Mouse (Mus musculus) lung, embryonic 15.5 days (tissue): ENCODE measurements around the gene Prpf8. TPM values are rescaled to one million over a fixed set of nuclear protein-coding genes. Genes with fewer than 3 reads are reported as not detected.

Source experiments
- ATAC-seq: fragments of 200-750 bp; cut with Nextera tagmentation; 2 replicates; pipeline ENCODE4 v1.8.0; 2017; ENCODE audit warnings: moderate number of reproducible peaks, borderline replicate concordance; ENCODE audit not compliant: low FRiP score, low TSS enrichment; ENCODE audit errors: extremely low read depth
- H3K27ac ChIP-seq: fragments of 300-500 bp; sonication (generic); 2 replicates; pipeline ENCODE4 v1.5.1; 2015; ENCODE audit warnings: moderate library complexity, mild to moderate bottlenecking, inconsistent platforms
- H3K27me3 ChIP-seq: fragments of 300-500 bp; sonication (generic); 2 replicates; pipeline ENCODE4 v1.6.1; 2015; ENCODE audit warnings: inconsistent platforms
- H3K36me3 ChIP-seq: fragments of 300-500 bp; sonication (generic); 2 replicates; pipeline ENCODE4 v1.6.1; 2015; ENCODE audit warnings: inconsistent platforms
- H3K4me1 ChIP-seq: fragments of 300-500 bp; sonication (generic); 2 replicates; pipeline ENCODE4 v1.6.1; 2015; ENCODE audit warnings: inconsistent platforms
- H3K4me2 ChIP-seq: fragments of 300-500 bp; sonication (generic); 2 replicates; pipeline ENCODE4 v1.6.1; 2015; ENCODE audit warnings: inconsistent platforms, mild to moderate bottlenecking, moderate library complexity
- H3K4me3 ChIP-seq: fragments of 300-500 bp; sonication (generic); 2 replicates; pipeline ENCODE4 v1.5.1; 2015; ENCODE audit warnings: mild to moderate bottlenecking, inconsistent platforms
- H3K9ac ChIP-seq: fragments of 300-500 bp; sonication (generic); 2 replicates; pipeline ENCODE4 v1.6.1; 2015; ENCODE audit warnings: inconsistent platforms
- H3K9me3 ChIP-seq: fragments of 300-500 bp; sonication (generic); 2 replicates; pipeline ENCODE4 v1.6.1; 2016; ENCODE audit warnings: inconsistent platforms
- WGBS: fragments of 180-500 bp; shearing (Covaris S2); methylation state at CpG from one replicate; pipeline ENCODE4 v1.1.7; 2015; 5-methylcytosine and 5-hydroxymethylcytosine counted together
- polyA plus RNA-seq: library from polyadenylated mRNA; unstranded; fragments of >200 nt; fragmentation: Nextera tagmentation; extraction: Ambion mirVana; gene quantifications from 2 replicates; pipeline ENCODE4 v1.2.1, GENCODE M21; 2015

Gene Prpf8
- polyA plus RNA-seq, 1 experiment from 2014 or later: 56.9 TPM

DNA sequence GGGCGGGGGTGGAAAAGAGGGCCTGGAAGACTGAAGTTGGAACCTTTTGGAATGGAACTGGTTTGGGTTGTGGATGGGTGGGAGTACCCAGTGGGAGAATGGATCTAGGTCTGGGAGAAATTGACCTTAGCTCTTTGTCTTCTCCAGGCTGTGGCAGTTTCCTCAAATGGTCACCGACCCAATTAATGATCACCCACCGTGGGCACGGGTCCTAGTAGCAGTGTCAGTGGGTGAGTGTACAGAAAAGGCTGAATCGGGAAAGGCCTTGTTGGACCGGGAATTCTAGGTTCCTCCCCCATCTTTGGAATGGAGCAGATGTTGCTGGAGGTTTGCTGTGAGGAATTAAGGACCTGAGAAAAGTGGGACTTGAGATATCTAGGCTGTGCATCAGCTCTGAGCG lies 18.2 kb upstream of the Prpf8 start:
- Histone ChIP-seq H3K4me3 (peak overlapping the region; percentile 56), H3K36me3 (peaks cover 8% of the 10 kb centered on the region), H3K4me2 (peak overlapping the region; percentile 94), H3K9me3 (no peaks in the 10 kb centered on the region), H3K4me1 (peaks cover 18% of the 10 kb centered on the region), H3K9ac (peak overlapping the region; percentile 61), H3K27me3 (no peaks in the 10 kb centered on the region), H3K27ac (0 out of 2 replicates have a peak overlapping the region, but pooled peaks have one; percentile 20)
- ATAC-seq: no peak
- WGBS: 60% methylated on average over 7 of the region's 7 CpGs

DNA sequence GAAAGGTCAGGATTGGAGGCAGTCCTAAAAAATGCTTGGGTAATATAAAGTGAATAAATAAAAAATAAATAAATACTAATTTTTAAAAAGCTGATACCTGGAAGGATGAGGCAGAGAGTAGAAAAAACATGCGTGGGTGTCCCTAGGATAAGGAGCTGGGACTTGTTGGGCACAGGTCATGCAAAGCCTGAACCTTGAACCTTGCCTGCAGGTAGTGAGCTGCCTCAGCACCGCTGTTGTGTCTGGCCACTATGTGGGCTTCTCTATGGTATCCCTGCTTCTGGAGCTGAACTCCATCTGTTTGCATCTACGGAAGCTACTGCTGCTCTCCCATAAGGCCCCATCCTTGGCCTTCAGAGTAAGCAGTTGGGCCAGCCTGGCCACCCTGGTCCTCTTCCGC lies 17.4 kb upstream of the Prpf8 start:
- H3K27me3 ChIP-seq: no peaks in the 10 kb centered on the region
- peaks cover 8% of the 10 kb centered on the region for H3K36me3 ChIP-seq
- H3K4me2 ChIP-seq: no peak overlapping the region
- H3K4me3 ChIP-seq: no peak overlapping the region
- H3K9ac ChIP-seq: no peak overlapping the region
- peaks cover 13% of the 10 kb centered on the region; the same call in 1 of the 2 replicates for H3K4me1 ChIP-seq
- 90% methylated on average over 4 of the region's 4 CpGs for WGBS
- ATAC-seq: no peak
- H3K27ac ChIP-seq: no peak overlapping the region
- no peaks in the 10 kb centered on the region for H3K9me3 ChIP-seq

- no peak overlapping the region for H3K27ac ChIP-seq
- H3K4me2 ChIP-seq: no peak overlapping the region
- H3K36me3 ChIP-seq: peaks cover under 1% of the 10 kb centered on the region; the same call in 1 of the 2 replicates
- WGBS: 74% methylated on average over 3 of the region's 3 CpGs
- no peaks in the 10 kb centered on the region for H3K9me3 ChIP-seq
- no peak for ATAC-seq
- H3K4me3 ChIP-seq: no peak overlapping the region
- no peaks in the 10 kb centered on the region for H3K27me3 ChIP-seq
- H3K9ac ChIP-seq: no peak overlapping the region
- peaks cover 13% of the 10 kb centered on the region; the same call in 1 of the 2 replicates for H3K4me1 ChIP-seq
Observed at GRCm38 (mm10) chr11:75470675-75471074, 15.9 kb upstream of the Prpf8 start.

GRCm38 (mm10) chr11:75472469-75473081 lies 14.0 kb upstream of the Prpf8 start:
- 70% methylated on average over 11 of the region's 11 CpGs for WGBS
- no peak overlapping the region for H3K4me2 ChIP-seq
- H3K9ac ChIP-seq: no peak overlapping the region
- no peaks in the 10 kb centered on the region for H3K9me3 ChIP-seq
- ATAC-seq: no peak
- peaks cover 10% of the 10 kb centered on the region; the same call in 1 of the 2 replicates for H3K4me1 ChIP-seq
- no peaks in the 10 kb centered on the region for H3K36me3 ChIP-seq
- no peak overlapping the region for H3K27ac ChIP-seq
- no peak overlapping the region for H3K4me3 ChIP-seq
- no peaks in the 10 kb centered on the region for H3K27me3 ChIP-seq

GRCm38 (mm10) chr11:75473376-75473775 lies 13.2 kb upstream of the Prpf8 start:
- H3K4me2 ChIP-seq: no peak overlapping the region
- no peaks in the 10 kb centered on the region for H3K9me3 ChIP-seq
- no peaks in the 10 kb centered on the region for H3K27me3 ChIP-seq
- H3K9ac ChIP-seq: no peak overlapping the region
- H3K36me3 ChIP-seq: no peaks in the 10 kb centered on the region
- H3K4me3 ChIP-seq: no peak overlapping the region
- H3K4me1 ChIP-seq: peaks cover 2% of the 10 kb centered on the region; the same call in 1 of the 2 replicates
- no peak for ATAC-seq
- 59% methylated on average over 7 of the region's 7 CpGs for WGBS
- no peak overlapping the region for H3K27ac ChIP-seq

GRCm38 (mm10) chr11:75486192-75486591 lies 424 bp upstream of the Prpf8 start:
- H3K4me1 ChIP-seq: peaks cover 13% of the 10 kb centered on the region
- no peaks in the 10 kb centered on the region for H3K27me3 ChIP-seq
- no peak overlapping the region for H3K27ac ChIP-seq
- no peak overlapping the region for H3K9ac ChIP-seq
- H3K9me3 ChIP-seq: no peaks in the 10 kb centered on the region
- H3K4me2 ChIP-seq: peak overlapping the region; percentile 81; the same call in 1 of the 2 replicates
- H3K4me3 ChIP-seq: peak overlapping the region; percentile 83
- H3K36me3 ChIP-seq: peaks cover 19% of the 10 kb centered on the region
- ATAC-seq: peak; percentile 47; the same call in 1 of the 2 replicates
- WGBS: 20% methylated on average over 3 of the region's 3 CpGs

DNA sequence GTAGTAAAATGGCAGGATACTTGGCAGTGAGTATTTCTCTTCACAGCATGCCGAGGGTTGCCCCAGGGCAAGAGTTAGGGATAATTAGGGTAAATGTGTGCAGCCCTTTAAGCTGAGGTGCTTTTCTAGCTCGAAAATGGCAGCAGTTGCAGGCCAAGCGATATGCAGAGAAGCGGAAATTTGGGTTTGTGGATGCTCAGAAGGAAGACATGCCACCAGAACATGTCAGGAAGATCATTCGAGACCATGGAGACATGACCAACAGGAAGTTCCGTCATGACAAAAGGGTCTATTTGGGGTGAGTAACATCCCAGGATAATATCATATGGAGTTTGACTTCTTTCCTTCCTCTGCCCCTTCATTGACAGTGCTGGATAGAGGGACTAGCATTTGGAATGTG lies 880 bp downstream of the Prpf8 start:
- H3K4me3 ChIP-seq: peak overlapping the region; percentile 83
- 32% methylated on average over 6 of the region's 6 CpGs for WGBS
- peaks cover 13% of the 10 kb centered on the region for H3K4me1 ChIP-seq
- no peaks in the 10 kb centered on the region for H3K9me3 ChIP-seq
- no peak overlapping the region for H3K27ac ChIP-seq
- peak overlapping the region; percentile 81 for H3K4me2 ChIP-seq
- ATAC-seq: no peak
- no peaks in the 10 kb centered on the region for H3K27me3 ChIP-seq
- H3K36me3 ChIP-seq: peaks cover 32% of the 10 kb centered on the region
- H3K9ac ChIP-seq: peak overlapping the region; percentile 91

DNA sequence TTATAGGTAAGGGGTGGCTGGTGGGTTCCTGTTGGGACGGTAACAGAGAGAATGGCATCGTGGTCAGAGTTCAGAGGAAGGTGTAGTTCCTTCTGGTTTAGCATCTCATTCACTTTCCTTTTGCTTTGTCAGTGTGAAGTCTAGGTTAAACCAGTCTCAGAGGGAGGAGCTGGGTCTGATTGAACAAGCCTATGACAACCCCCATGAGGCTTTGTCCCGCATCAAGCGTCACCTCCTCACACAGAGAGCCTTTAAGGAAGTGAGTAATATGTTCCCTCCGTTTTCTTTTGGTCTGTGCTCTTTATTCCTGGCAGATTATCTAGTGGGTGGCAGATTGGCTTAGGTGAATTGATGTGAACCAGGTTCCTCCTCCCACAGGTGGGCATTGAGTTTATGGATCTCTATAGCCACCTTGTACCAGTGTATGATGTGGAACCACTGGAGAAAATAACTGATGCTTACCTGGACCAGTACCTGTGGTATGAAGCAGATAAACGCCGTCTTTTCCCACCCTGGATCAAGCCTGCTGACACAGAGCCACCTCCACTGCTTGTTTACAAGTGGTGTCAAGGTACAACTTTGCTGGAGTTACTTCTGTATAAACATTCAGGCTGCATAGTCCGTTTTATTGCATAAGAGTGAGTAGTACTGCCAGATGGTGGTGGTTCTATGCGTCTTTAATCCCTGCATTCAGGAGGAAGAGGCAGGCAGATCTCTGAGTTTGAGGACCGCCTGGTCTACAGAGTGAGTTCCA lies 7.9 kb downstream of the Prpf8 start:
- no peaks in the 10 kb centered on the region for H3K9me3 ChIP-seq
- H3K36me3 ChIP-seq: peaks cover 99% of the 10 kb centered on the region
- H3K4me2 ChIP-seq: no peak overlapping the region
- H3K27ac ChIP-seq: no peak overlapping the region
- 87% methylated on average over 10 of the region's 10 CpGs for WGBS
- ATAC-seq: no peak
- no peak overlapping the region for H3K9ac ChIP-seq
- no peaks in the 10 kb centered on the region for H3K27me3 ChIP-seq
- H3K4me1 ChIP-seq: no peaks in the 10 kb centered on the region
- H3K4me3 ChIP-seq: no peak overlapping the region

- ATAC-seq: no peak
- H3K9me3 ChIP-seq: no peaks in the 10 kb centered on the region
- no peaks in the 10 kb centered on the region for H3K4me1 ChIP-seq
- H3K27ac ChIP-seq: no peak overlapping the region
- no peaks in the 10 kb centered on the region for H3K27me3 ChIP-seq
- 85% methylated on average over 1 of the region's 1 CpGs for WGBS
- no peak overlapping the region for H3K4me3 ChIP-seq
- H3K4me2 ChIP-seq: no peak overlapping the region
- H3K9ac ChIP-seq: no peak overlapping the region
- H3K36me3 ChIP-seq: peaks cover 99% of the 10 kb centered on the region
Observed at GRCm38 (mm10) chr11:75498126-75498525, 11.5 kb downstream of the Prpf8 start.

GRCm38 (mm10) chr11:75508162-75508561 lies 21.5 kb downstream of the Prpf8 start:
- Histone ChIP-seq H3K27me3 (no peaks in the 10 kb centered on the region), H3K4me2 (no peak overlapping the region), H3K27ac (no peak overlapping the region), H3K9me3 (no peaks in the 10 kb centered on the region), H3K36me3 (peaks cover 61% of the 10 kb centered on the region), H3K4me1 (peaks cover 23% of the 10 kb centered on the region), H3K4me3 (no peak overlapping the region), H3K9ac (no peak overlapping the region)
- no peak for ATAC-seq
- 92% methylated on average over 4 of the region's 4 CpGs for WGBS

DNA sequence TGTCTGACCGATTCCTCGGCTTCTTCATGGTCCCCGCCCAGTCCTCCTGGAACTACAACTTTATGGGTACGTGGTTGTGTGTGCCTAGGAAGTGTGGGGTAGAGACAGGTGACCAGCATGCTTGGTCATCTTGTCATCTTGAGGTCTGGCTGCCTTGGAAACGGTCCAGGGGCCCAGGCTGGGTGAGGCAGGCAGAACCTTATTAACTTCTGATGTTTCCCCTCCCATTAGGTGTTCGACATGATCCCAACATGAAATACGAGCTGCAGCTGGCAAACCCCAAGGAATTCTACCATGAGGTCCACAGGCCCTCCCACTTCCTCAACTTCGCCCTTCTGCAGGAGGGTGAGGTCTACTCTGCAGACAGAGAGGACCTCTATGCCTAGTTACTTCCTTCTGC lies 22.3 kb downstream of the Prpf8 start:
- Histone ChIP-seq H3K36me3 (peaks cover 54% of the 10 kb centered on the region), H3K4me3 (no peak overlapping the region), H3K27ac (no peak overlapping the region), H3K4me2 (no peak overlapping the region), H3K9me3 (no peaks in the 10 kb centered on the region), H3K4me1 (peaks cover 23% of the 10 kb centered on the region), H3K27me3 (no peaks in the 10 kb centered on the region), H3K9ac (no peak overlapping the region)
- 62% methylated on average over 8 of the region's 8 CpGs for WGBS
- ATAC-seq: no peak
